Mouse (Mus musculus) 3134 (cell line): Measurements from ENCODE around the gene P4ha2.

Experiments
- DNase-seq: peaks from one replicate; pipeline ENCODE4 v3.0.0-alpha.2; 2011; ENCODE audit warnings: low spot score; ENCODE audit not compliant: insufficient read length; ENCODE audit errors: extremely low read depth

Gene P4ha2

GRCm38 (mm10) chr11:54174226-54174625, 74.3 kb downstream of the P4ha2 start:
- no peak for DNase-seq

DNA sequence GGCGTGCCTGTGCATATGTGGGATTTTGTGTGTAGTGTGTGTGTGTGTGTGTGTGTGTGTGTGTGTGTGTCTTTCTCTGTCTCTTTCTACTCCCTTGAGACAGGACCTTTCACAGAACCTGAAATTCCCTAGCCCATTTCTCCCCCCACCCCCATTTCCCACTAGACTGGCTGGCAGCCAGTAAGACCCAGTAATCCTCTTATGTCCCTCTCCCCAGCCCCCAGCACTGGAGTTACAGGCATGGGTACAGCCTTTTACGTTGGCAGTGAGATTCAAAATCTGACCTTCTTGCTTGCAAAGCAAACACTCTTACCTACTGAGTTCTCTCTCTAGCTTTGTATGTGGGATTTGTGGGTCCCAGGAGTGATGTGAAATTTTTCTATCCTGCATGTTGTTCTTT, 75.0 kb downstream of the P4ha2 start:
- DNase-seq, result no peak
